Mouse (Mus musculus): ENCODE data around the gene Tenm2.

GRCm38 (mm10) chr11:36395803-36396710 is 839.7 kb downstream of the Tenm2 start:
- no peak for TF ChIP-seq CTCF (IDR thresholded peaks at IDR 0.05; ENCODE audit: control insufficient read depth, insufficient read depth, low read length)
- TF ChIP-seq POLR2A (IDR thresholded peaks at IDR 0.05; ENCODE audit: borderline replicate concordance, control insufficient read depth, low read depth, low read length): no peak

Data from bone marrow, adult 2 months (tissue).